Mouse (Mus musculus) lung, postnatal 14 days (tissue): ENCODE measurements around the gene Adcy3.
A peak's percentile ranks its signal among the peaks of the same experiment; 100 is the strongest.

Experiments
- DNase-seq: peaks from one replicate; pipeline ENCODE4 v3.0.0; 2021

The Adcy3 gene

GRCm38 (mm10) chr12:4132941-4133846 lies at the start of gene Adcy3:
TSS of gene Adcy3 (plus strand) at chr12:4133103.
- DNase-seq, result peak; percentile 54

DNA sequence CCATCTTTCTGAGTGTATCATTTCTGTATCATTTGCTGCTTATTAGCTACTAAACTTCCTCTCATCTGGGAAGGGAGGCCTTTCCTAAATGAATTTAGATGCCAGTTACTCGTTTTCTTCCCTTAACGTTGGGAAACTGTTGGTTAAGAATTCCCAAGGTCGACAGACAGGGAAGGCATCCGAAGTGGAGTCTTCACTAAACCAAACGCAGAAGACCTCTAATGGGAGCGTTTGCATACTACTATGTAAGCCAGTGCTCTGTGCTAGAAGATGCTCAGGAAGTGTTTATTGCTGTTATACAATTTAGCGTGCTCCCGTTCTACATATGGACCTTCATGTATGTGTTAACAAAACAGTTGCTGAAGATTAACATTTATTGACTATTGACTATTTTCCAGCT lies 49.5 kb upstream of the Adcy3 start:
- DNase-seq, result no peak

GRCm38 (mm10) chr12:4107383-4107782 lies 25.5 kb upstream of the Adcy3 start:
- DNase-seq, result peak; percentile 79

DNA sequence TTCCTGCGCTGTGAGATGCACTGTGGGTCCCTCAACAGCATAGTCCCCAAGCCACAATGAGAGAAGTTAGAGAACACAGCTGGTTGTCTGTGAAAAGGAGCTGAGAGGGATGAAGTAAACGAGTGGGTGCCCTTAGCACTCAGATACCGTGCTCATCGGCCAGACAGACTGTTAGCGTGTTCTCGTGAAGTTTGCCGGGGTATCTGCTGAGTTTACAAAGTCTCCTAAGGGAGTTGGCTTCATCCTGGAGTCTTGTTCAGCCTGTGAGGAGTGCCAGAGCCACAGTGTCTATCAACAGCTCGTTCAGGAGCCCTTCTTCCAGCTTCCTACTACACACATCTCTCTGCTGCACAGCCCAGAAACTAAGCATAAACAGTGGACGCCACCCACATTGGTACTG lies 16.8 kb upstream of the Adcy3 start:
- DNase-seq, result no peak

DNA sequence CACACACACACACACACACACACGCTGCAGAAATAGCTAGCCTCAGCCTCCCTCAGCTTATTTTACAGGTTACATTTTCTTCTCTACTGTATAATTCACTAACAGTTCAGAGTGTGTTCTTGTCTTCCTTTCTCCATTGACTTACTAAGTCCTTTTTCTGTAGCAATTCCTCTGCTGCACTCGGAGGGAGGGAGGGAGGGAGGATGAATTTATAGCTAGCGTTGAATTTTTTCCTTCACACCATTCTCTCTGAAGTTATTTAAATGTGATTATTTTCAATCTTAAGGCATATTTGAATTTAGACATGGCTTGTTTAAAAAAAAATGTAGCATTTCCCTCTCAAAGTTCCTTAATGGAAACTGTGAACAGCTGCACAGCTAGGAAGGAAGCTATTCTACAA lies 15.8 kb upstream of the Adcy3 start:
- DNase-seq, result no peak

- DNase-seq, result no peak
Observed at GRCm38 (mm10) chr12:4117579-4117978, 15.3 kb upstream of the Adcy3 start.

- DNase-seq, result no peak
Observed at GRCm38 (mm10) chr12:4127346-4127745, 5.6 kb upstream of the Adcy3 start.

DNA sequence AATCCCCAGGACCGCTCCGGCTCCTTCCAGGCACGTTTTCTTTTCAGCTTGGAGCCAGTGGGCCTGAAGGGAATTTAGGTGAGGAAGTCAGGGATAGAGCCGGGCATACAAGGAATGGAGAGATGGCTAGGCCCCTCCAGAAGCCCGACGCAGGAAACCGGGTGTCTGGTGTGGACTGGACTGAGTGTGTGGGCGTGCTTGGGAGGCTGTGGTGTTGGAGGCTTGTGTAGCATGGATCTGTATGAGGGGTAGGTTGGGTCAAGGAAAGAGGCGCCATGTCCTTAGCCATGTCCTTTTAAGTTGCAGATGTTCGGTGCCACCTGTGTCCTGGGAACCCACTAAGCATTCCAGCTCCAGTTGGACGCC lies 927 bp downstream of the Adcy3 start:
- no peak for DNase-seq

GRCm38 (mm10) chr12:4143179-4143578 lies 10.3 kb downstream of the Adcy3 start:
- no peak for DNase-seq

- no peak for DNase-seq
Observed at GRCm38 (mm10) chr12:4150936-4151335, 18.0 kb downstream of the Adcy3 start.

GRCm38 (mm10) chr12:4151969-4152368 lies 19.1 kb downstream of the Adcy3 start:
- no peak for DNase-seq

DNA sequence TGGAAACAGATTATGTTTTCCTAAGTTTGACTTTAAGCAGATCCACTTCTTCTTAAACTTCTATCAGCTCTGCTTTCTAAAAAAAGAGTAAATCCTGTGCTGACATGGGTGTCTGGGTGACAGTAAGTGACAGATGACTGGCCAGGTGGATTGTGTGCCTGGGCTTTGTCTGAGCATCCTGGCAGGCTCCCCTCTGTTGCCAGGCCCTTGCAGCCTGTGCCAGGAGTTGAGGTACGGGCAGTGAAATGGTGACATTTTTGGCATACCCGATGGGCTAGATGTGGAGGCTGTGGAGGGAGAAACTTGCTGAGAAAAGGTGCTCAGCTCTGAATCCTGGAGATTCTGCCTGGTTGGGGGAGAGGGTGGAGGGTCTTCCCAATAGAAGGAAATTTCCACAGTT lies 24.6 kb downstream of the Adcy3 start:
- no peak for DNase-seq

- no peak for DNase-seq
Observed at GRCm38 (mm10) chr12:4158179-4158578, 25.3 kb downstream of the Adcy3 start.

- no peak for DNase-seq
Observed at GRCm38 (mm10) chr12:4158868-4159632, 26.1 kb downstream of the Adcy3 start.

DNA sequence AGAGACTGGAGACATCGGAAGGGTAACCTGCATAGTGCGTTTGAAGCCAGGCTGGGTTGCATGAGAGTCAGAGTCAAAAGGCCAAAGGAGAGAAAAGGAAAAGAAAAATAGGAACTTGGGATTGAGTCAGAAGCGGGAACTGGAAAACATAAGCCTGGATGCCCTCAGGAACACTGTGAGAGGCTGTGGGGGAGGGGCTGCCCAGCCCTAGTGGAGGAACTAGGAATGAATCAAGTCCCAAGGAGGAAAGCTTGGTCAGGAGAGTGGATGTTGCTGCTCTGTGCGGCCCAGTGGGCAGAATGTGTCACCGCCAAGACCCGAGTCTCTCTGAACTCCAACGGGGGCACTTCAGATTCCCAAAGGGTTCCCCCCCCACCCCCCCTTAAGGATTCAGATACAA lies 27.4 kb downstream of the Adcy3 start:
- DNase-seq, result no peak

DNA sequence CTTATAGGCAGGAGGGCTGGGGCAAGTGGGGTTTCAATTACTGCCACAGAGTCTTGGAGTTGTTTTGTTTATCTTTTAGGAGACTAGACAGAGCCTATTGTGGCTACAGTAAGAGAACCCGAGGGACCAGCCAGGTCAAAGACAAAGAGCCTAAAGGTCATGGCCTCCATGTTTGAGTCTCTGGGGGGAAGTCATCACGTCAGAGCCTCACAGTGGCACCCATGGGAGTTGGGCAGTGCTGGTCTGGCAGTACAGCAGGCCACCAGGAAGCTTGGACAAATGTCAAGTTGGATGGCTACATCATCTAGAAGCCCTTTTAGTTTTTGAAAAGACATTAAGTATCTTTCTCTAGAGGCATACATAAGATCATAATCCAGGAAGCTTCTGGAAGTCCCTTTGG lies 30.0 kb downstream of the Adcy3 start:
- DNase-seq, result no peak

GRCm38 (mm10) chr12:4166970-4167369 lies 34.1 kb downstream of the Adcy3 start:
- no peak for DNase-seq

- DNase-seq, result no peak
Observed at GRCm38 (mm10) chr12:4169058-4169457, 36.2 kb downstream of the Adcy3 start.

DNA sequence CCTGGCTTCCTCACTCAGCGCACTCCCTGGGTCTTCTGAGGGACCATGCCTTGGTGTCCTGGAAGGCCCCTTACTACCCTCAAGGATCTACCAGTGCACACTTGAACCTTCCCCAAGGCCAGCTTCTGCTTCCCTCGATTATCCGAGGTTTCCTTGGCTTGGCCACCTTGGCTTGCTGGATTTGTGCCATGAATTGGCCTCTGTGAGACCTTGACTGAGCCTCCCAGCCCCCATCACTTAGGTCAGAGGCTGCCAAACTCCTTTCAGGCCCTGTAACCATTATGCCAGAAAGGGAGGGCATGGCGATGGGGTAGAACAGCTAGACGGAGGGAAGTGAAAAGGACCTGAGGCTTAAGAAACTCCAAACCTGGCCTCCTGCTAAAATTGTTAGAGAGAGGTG lies 36.7 kb downstream of the Adcy3 start:
- DNase-seq, result no peak

DNA sequence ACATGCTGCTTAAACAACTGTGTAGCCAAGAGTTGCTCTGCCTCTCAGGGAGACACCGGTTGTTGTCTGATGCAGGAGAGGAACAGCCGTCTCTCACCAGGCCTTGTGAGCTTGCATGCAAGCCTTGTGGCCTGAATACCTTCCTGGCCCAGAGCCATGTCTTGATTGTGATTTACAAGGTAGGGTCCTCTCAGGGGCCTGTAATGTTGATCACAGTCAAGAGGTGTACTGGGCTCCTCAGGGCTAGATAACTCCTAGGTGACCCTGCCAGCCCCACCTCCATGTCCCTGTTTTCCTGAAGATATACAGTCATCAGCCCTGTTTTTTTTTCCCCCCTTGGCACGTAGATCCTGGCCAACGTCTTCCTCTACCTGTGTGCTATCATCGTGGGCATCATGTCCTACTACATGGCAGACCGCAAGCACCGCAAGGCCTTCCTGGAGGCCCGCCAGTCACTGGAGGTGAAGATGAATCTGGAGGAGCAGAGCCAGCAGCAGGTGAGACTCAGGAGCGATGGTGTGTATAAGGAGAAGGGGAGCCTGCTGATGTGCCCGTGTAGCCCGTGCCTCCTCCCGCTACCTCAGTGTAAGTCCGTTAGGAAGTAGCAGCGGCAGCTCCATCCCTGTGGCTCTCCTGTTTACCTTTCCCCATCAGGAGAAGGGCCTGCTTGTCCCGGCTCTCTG lies 40.3 kb downstream of the Adcy3 start:
- DNase-seq, result no peak

- DNase-seq, result no peak
Observed at GRCm38 (mm10) chr12:4178839-4179238, 45.9 kb downstream of the Adcy3 start.

- DNase-seq, result no peak
Observed at GRCm38 (mm10) chr12:4179671-4180233, 46.8 kb downstream of the Adcy3 start.

- DNase-seq, result no peak
Observed at GRCm38 (mm10) chr12:4180507-4180906, 47.6 kb downstream of the Adcy3 start.
